Mouse (Mus musculus) cerebellum, adult 11 months (tissue): Measurements from ENCODE around the gene Itgb3bp.

Experiments used
- DNase-seq: peaks from one replicate; pipeline ENCODE4 v3.0.0; 2022

The Itgb3bp gene

GRCm38 (mm10) chr4:99715783-99716416 is 213.7 kb downstream of the Itgb3bp start:
- no peak for DNase-seq
